Mouse (Mus musculus) spleen, adult 2 months (tissue): ENCODE measurements around the gene Plekhm2. TPM values are rescaled to one million over a fixed set of nuclear protein-coding genes. Genes with fewer than 3 reads are reported as not detected.

Experiments
- DNase-seq, 2 experiments: peaks; one replicate each; pipeline versions ENCODE4 v3.0.0 to v3.0.0-alpha.2; 2012 to 2021; ENCODE audit warnings: low spot score in 2 of 2, low read depth in 1 of 2
- H3K27ac ChIP-seq: fragments of 200-500 bp; 2 replicates; pipeline ENCODE4 v1.5.1; 2012; ENCODE audit warnings: low read length, inconsistent platforms; ENCODE audit not compliant: insufficient read depth
- H3K27me3 ChIP-seq: fragments of 200-500 bp; 2 replicates; pipeline ENCODE4 v1.6.1; 2012; ENCODE audit warnings: mild to moderate bottlenecking, moderate library complexity, low read length, inconsistent platforms; ENCODE audit not compliant: control insufficient read depth, insufficient read depth
- H3K36me3 ChIP-seq: fragments of 200-500 bp; 2 replicates; pipeline ENCODE4 v1.6.1; 2012; ENCODE audit warnings: mild to moderate bottlenecking, low read length, inconsistent platforms; ENCODE audit not compliant: control insufficient read depth, insufficient read depth
- H3K4me1 ChIP-seq: fragments of 200-500 bp; 2 replicates; pipeline ENCODE4 v1.6.1; 2011; ENCODE audit warnings: inconsistent platforms; ENCODE audit not compliant: control insufficient read depth, insufficient read depth, insufficient read length
- H3K4me3 ChIP-seq: fragments of 200-500 bp; 2 replicates; pipeline ENCODE4 v1.5.1; 2011; ENCODE audit warnings: mild to moderate bottlenecking, inconsistent platforms; ENCODE audit not compliant: insufficient read depth, insufficient read length; ENCODE audit errors: extremely low read depth
- CTCF ChIP-seq: fragments of 200-500 bp; IDR thresholded peaks from 2 replicates; pipeline ENCODE4 v1.5.1; 2011; ENCODE audit warnings: mild to moderate bottlenecking, inconsistent platforms; ENCODE audit not compliant: insufficient read depth, insufficient read length, insufficient replicate concordance; ENCODE audit errors: extremely low read depth
- POLR2A ChIP-seq: fragments of 200-500 bp; IDR thresholded peaks from 2 replicates; pipeline ENCODE4 v1.6.1; 2011; ENCODE audit warnings: low read depth, low read length, inconsistent platforms
- WGBS: fragments of 180-500 bp; shearing (Covaris S2); methylation state at CpG from one replicate; pipeline ENCODE4 v1.1.7; 2018; 5-methylcytosine and 5-hydroxymethylcytosine counted together
- polyA plus RNA-seq: library from polyadenylated mRNA; depleted of rRNA; stranded (reverse); fragments of >200 nt; gene quantifications from 2 replicates; pipeline ENCODE4 v1.2.3, GENCODE M21; 2012; rRNA removed

Gene Plekhm2
- 48.1 and 51.6 TPM in 2 replicates for polyA plus RNA-seq

- H3K4me1 ChIP-seq, result peaks cover 7% of the 10 kb centered on the region; the same call in 1 of the 2 replicates
- no peak for TF ChIP-seq POLR2A
- peak within 1 kb of the TSS; percentile 76 for H3K4me3 ChIP-seq
- H3K36me3 ChIP-seq, result 0 out of 2 replicates have a peak, but pooled peaks cover 2% of the 10 kb centered on the region
- H3K27me3 ChIP-seq, result no peaks in the 10 kb centered on the region
- peak within 1 kb of the TSS; percentile 45 for H3K27ac ChIP-seq
- WGBS, result 87% methylated on average over 8 of the region's 8 CpGs
- DNase-seq, result no peak
Observed at GRCm38 (mm10) chr4:141664799-141665198, at the start of gene Plekhm2. Gene Plekhm2 (minus strand): TSS chr4:141664899.

DNA sequence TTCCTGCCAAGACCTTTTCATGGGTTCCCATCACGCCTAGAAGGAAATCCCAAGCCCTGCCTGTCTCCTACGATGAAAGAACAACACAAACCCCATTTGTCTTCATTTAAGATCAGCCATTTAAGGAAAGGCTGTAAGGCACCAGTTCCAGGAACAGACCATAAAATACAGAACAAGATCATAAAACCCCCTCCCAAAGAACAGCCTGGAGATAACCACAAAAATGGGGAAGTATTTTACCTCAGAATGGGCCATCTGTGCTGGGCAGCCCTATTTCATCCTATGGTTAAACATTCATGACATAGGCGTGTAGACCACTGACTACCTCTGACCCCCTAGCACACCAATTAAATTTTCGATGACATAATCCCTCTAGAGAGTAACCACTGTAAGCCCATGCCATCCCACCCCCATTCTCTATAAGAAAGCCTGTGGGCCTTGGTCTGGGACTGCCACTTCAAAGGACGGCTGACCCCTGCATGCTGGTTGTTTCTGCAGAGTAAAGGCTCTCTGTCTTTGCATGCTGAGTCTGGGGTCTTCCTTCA is 49.0 kb upstream of the Plekhm2 start:
- H3K4me1 ChIP-seq, result peaks cover 23% of the 10 kb centered on the region; the same call in 1 of the 2 replicates
- 33% methylated on average over 5 of the region's 5 CpGs for WGBS
- no peak overlapping the region for H3K4me3 ChIP-seq
- TF ChIP-seq CTCF, result no peak
- H3K36me3 ChIP-seq, result peaks cover 16% of the 10 kb centered on the region
- peak overlapping the region; percentile 49; the same call in 1 of the 2 replicates for H3K27ac ChIP-seq
- DNase-seq, result no peak
- no peaks in the 10 kb centered on the region for H3K27me3 ChIP-seq

- H3K36me3 ChIP-seq, result peaks cover 32% of the 10 kb centered on the region
- TF ChIP-seq CTCF, result no peak
- no peak for TF ChIP-seq POLR2A
- H3K4me1 ChIP-seq, result peaks cover 16% of the 10 kb centered on the region; the same call in 1 of the 2 replicates
- no peaks in the 10 kb centered on the region for H3K27me3 ChIP-seq
- H3K4me3 ChIP-seq, result no peak overlapping the region
- no peak overlapping the region for H3K27ac ChIP-seq
- WGBS, result 95% methylated on average over 1 of the region's 1 CpGs
- DNase-seq, result no peak
Observed at GRCm38 (mm10) chr4:141711250-141711649, 46.6 kb upstream of the Plekhm2 start.

DNA sequence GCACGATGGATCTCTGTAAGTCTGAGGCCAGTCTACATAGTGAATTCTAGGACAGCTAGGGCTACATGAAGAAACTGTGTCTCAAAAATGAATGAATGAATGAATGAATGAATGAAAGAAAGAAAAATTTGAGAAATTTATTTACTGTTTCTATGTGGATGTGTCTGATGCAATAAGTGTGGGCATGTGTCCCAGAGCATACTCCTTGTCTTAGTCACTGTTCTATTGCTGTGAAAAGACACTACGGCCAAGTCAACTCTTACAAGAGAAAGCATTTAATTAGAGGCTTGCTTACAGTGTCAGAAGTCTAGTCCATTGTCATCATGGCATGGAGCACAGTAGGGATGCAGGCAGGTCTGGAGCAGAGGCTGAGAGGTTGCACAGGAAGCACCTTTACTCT is 44.3 kb upstream of the Plekhm2 start:
- Histone ChIP-seq H3K36me3 (peaks cover 52% of the 10 kb centered on the region), H3K27me3 (no peaks in the 10 kb centered on the region), H3K4me1 (peaks cover 6% of the 10 kb centered on the region; the same call in 1 of the 2 replicates), H3K4me3 (no peak overlapping the region), H3K27ac (no peak overlapping the region)
- 95% methylated on average over 2 of the region's 2 CpGs for WGBS
- TF ChIP-seq POLR2A (no peak), CTCF (no peak)
- no peak for DNase-seq

DNA sequence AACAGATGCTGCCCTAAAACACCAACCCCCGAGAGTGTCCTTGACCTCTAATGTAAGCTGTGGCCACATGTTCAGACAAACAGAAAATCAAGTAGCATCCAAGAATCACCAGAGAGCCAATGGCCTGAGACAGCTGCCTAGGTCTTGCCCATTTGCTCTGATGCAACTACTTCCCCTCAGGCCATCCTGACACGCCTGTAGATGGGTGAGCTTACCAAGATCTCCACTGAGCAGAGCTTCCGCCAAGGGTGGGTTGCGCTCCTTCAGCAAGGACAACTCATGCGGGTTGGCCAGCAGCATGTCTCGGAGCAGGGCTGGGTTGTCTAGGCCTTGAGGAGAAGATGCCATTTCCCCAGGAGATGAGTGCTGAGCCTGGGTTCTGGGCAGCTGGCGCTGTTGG is 43.3 kb upstream of the Plekhm2 start:
- Histone ChIP-seq H3K4me3 (no peak overlapping the region), H3K27ac (no peak overlapping the region), H3K36me3 (peaks cover 52% of the 10 kb centered on the region), H3K4me1 (no peaks in the 10 kb centered on the region), H3K27me3 (no peaks in the 10 kb centered on the region)
- TF ChIP-seq CTCF (no peak), POLR2A (no peak)
- 93% methylated on average over 7 of the region's 7 CpGs for WGBS
- DNase-seq, result no peak

DNA sequence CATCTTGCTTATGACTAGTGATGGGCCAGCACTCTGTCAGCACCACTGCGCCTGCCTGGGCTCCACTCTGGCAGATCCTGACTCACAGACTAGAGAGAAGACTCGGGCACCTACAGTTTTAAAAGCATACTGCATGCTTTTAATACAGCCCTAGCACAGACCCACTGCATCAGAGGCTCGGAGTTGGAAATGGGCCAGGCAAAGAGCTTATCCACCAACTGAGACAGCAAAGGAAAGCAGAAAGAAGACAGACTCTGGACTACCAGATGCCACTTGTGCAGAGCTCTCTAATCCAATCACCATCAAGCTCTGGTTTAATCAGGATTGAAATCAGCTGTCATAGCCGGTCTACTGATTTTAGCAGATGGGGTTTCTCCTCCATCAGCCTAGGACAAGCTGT is 40.6 kb upstream of the Plekhm2 start:
- TF ChIP-seq POLR2A, result no peak
- TF ChIP-seq CTCF, result no peak
- WGBS, result 93% methylated on average over 4 of the region's 4 CpGs
- no peaks in the 10 kb centered on the region for H3K27me3 ChIP-seq
- no peak for DNase-seq
- H3K27ac ChIP-seq, result no peak overlapping the region
- no peaks in the 10 kb centered on the region for H3K4me1 ChIP-seq
- H3K4me3 ChIP-seq, result no peak overlapping the region
- H3K36me3 ChIP-seq, result peaks cover 52% of the 10 kb centered on the region

- no peaks in the 10 kb centered on the region for H3K27me3 ChIP-seq
- DNase-seq, result no peak
- no peak overlapping the region for H3K4me3 ChIP-seq
- H3K27ac ChIP-seq, result no peak overlapping the region
- TF ChIP-seq POLR2A (no peak), CTCF (no peak)
- WGBS, result 91% methylated on average over 2 of the region's 2 CpGs
- H3K36me3 ChIP-seq, result peaks cover 53% of the 10 kb centered on the region
- no peaks in the 10 kb centered on the region for H3K4me1 ChIP-seq
Observed at GRCm38 (mm10) chr4:141704625-141705024, 39.9 kb upstream of the Plekhm2 start.
